ENCODE assay signal across 9 mouse cellular contexts in genomic region chr6:127886916-127887315, GRCm38 (mm10). TPM values are rescaled to one million over a fixed set of nuclear protein-coding genes. Genes with fewer than 3 reads are reported as not detected.
A peak's percentile ranks its signal among the peaks of the same experiment; 100 is the strongest.
DNase-seq lines count a peak whose midpoint lies in the region; ATAC-seq and TF ChIP-seq lines count a peak whose summit lies in the region.
"Had no signal": no experiment of that assay in that cellular context is flagged by ENCODE, and none has a peak within 500 bp of the region (broad histone marks: within the 10 kb centered on the region; RNA-seq: fewer than 3 reads in every experiment).

No protein-coding gene starts in this region.

- peak overlapping the region; percentile 82; the same call in 1 of the 2 replicates for H3K27ac ChIP-seq in heart, embryonic 10.5 days
- 0 out of 2 replicates have a peak overlapping the region, but pooled peaks have one; percentile 71 for H3K27ac ChIP-seq in lung, postnatal 0 days (ENCODE audit: low read length)
- no peak overlapping the region for H3K27ac ChIP-seq in limb, embryonic 13.5 days
- no peak overlapping the region for H3K27ac ChIP-seq in stomach, embryonic 16.5 days (ENCODE audit: low read length)

- H3K9ac ChIP-seq in lung, postnatal 0 days (replicated peaks; ENCODE audit: low read depth): no peak overlapping the region
- H3K9ac ChIP-seq in limb, embryonic 13.5 days: no peak overlapping the region
- H3K9ac ChIP-seq in stomach, embryonic 16.5 days (ENCODE audit: low read length): no peak overlapping the region; the same call in 1 of the 2 replicates

- peak; percentile 67 for ATAC-seq in lung, postnatal 0 days
- no peak for ATAC-seq in limb, embryonic 13.5 days (ENCODE audit: low FRiP score, low read depth)
- ATAC-seq in stomach, embryonic 16.5 days (ENCODE audit: insufficient read depth, low FRiP score): no peak

- H3K4me3 ChIP-seq in heart, embryonic 10.5 days: peak overlapping the region; percentile 66
- H3K4me3 ChIP-seq in lung, postnatal 0 days (ENCODE audit: low read depth, low read length): peak overlapping the region; percentile 45; the same call in 1 of the 2 replicates
- peak overlapping the region; percentile 61 for H3K4me3 ChIP-seq in limb, embryonic 13.5 days
- H3K4me3 ChIP-seq in stomach, embryonic 16.5 days (replicated peaks; ENCODE audit: low read length): peak overlapping the region; percentile 49; the same call in 1 of the 2 replicates

- H3K27me3 ChIP-seq in heart, embryonic 10.5 days (ENCODE audit: insufficient read depth, poor library complexity, severe bottlenecking): peaks cover 31% of the 10 kb centered on the region
- H3K27me3 ChIP-seq in lung, postnatal 0 days (replicated peaks; ENCODE audit: insufficient read depth, low read length): no peaks in the 10 kb centered on the region
- H3K27me3 ChIP-seq in limb, embryonic 13.5 days: no peaks in the 10 kb centered on the region; the same call in 1 of the 2 replicates
- 0 out of 2 replicates have a peak, but pooled peaks cover 3% of the 10 kb centered on the region for H3K27me3 ChIP-seq in stomach, embryonic 16.5 days (ENCODE audit: control insufficient read depth, insufficient read depth, low read length)

- no peak for TF ChIP-seq EP300 in lung, postnatal 0 days (IDR thresholded peaks at IDR 0.05)

- no peak for TF ChIP-seq CTCF in lung, postnatal 0 days (IDR thresholded peaks at IDR 0.05)

- H3K9me3 ChIP-seq in heart, embryonic 10.5 days: no peaks in the 10 kb centered on the region
- H3K9me3 ChIP-seq in lung, postnatal 0 days (ENCODE audit: low read length): no peaks in the 10 kb centered on the region
- H3K9me3 ChIP-seq in limb, embryonic 13.5 days: no peaks in the 10 kb centered on the region
- no peaks in the 10 kb centered on the region for H3K9me3 ChIP-seq in stomach, embryonic 16.5 days (replicated peaks; ENCODE audit: control insufficient read depth, low read length)

- WGBS in heart, embryonic 10.5 days: 12% methylated on average over 7 of the region's 7 CpGs
- 10% methylated on average over 7 of the region's 7 CpGs for WGBS in lung, postnatal 0 days
- 18% methylated on average over 7 of the region's 7 CpGs for WGBS in limb, embryonic 13.5 days
- WGBS in stomach, embryonic 16.5 days: 19% methylated on average over 7 of the region's 7 CpGs

- peaks cover 25% of the 10 kb centered on the region for H3K4me1 ChIP-seq in heart, embryonic 10.5 days
- peaks cover 3% of the 10 kb centered on the region; the same call in 1 of the 2 replicates for H3K4me1 ChIP-seq in lung, postnatal 0 days (ENCODE audit: insufficient read depth, low read depth, low read length)
- peaks cover 32% of the 10 kb centered on the region for H3K4me1 ChIP-seq in limb, embryonic 13.5 days
- H3K4me1 ChIP-seq in stomach, embryonic 16.5 days (ENCODE audit: control insufficient read depth, insufficient read depth, low read length): peaks cover 11% of the 10 kb centered on the region

- no peaks in the 10 kb centered on the region for H3K36me3 ChIP-seq in heart, embryonic 10.5 days
- no peaks in the 10 kb centered on the region for H3K36me3 ChIP-seq in lung, postnatal 0 days (ENCODE audit: insufficient read depth, low read length)
- no peaks in the 10 kb centered on the region for H3K36me3 ChIP-seq in limb, embryonic 13.5 days
- no peaks in the 10 kb centered on the region for H3K36me3 ChIP-seq in stomach, embryonic 16.5 days (ENCODE audit: control insufficient read depth, insufficient read depth, low read length)

- no peak for DNase-seq in heart, embryonic 10.5 days (ENCODE audit: low spot score)
- DNase-seq in heart, adult 18-20 months: no peak
- peak; percentile 51 for DNase-seq in lung, postnatal 0 days (ENCODE audit: low spot score)
- no peak for DNase-seq in lung, postnatal 4 days
- no peak for DNase-seq in layer of hippocampus, adult 11-12 months (ENCODE audit: low spot score)
- DNase-seq in cerebellum, postnatal 10 days: no peak

- H3K4me2 ChIP-seq in lung, postnatal 0 days (replicated peaks; ENCODE audit: low read depth, low read length): peak overlapping the region; percentile 61
- H3K4me2 ChIP-seq in limb, embryonic 13.5 days (replicated peaks): peak overlapping the region; percentile 87
- H3K4me2 ChIP-seq in stomach, embryonic 16.5 days (ENCODE audit: low read depth, low read length): peak overlapping the region; percentile 89

RNA-seq across cellular contexts. Expression of gene Tspan11, which starts 0.5 kb away (rescaled TPM):
- 1.4 and 1.8 TPM in 2 replicates for polyA plus RNA-seq in heart, embryonic 10.5 days (2016; fragmentation: Nextera tagmentation; extraction: Ambion mirVana)
- total RNA-seq in heart, adult 18-20 months (2021): 1 to 10 TPM in 1 of 2 experiments, under 1 TPM in 1; 0.57 to 1.2 TPM
- 45.0 and 64.3 TPM in 2 replicates for polyA plus RNA-seq in lung, postnatal 0 days (2015; fragmentation: Nextera tagmentation; extraction: Ambion mirVana)
- 19.6 and 21.1 TPM in 2 replicates for polyA plus RNA-seq in limb, embryonic 13.5 days (2015; fragmentation: Nextera tagmentation; extraction: Ambion mirVana)
- 4.1 and 5.5 TPM in 2 replicates for polyA plus RNA-seq in stomach, embryonic 16.5 days (2015; fragmentation: Nextera tagmentation; extraction: Ambion mirVana)
- total RNA-seq: megakaryocyte, adult 5-6 weeks had no signal

Comparison
In these comparisons a context has a peak if more than half of its experiments do, and no peak if none do; other contexts are left out.
1. H3K27ac ChIP-seq: peak in heart, embryonic 10.5 days (single experiment) and lung, postnatal 0 days (single experiment); none in limb, embryonic 13.5 days (single experiment) and stomach, embryonic 16.5 days (single experiment).
2. Peak in every context shown above with its lines, with median percentiles within 50 percentile points of each other: H3K4me3 ChIP-seq and H3K4me2 ChIP-seq.